Mouse (Mus musculus) liver, adult 2 months (tissue): Measurements from ENCODE around the gene Tst. TPM values are rescaled to one million over a fixed set of nuclear protein-coding genes. Genes with fewer than 3 reads are reported as not detected.

Experiments
- DNase-seq: peaks from one replicate; pipeline ENCODE4 v3.0.0-alpha.2; 2011; ENCODE audit warnings: low read depth, low spot score; ENCODE audit errors: extremely low read depth
- H3K27ac ChIP-seq: fragments of 200-500 bp; replicated peaks from 2 replicates; pipeline ENCODE4 v1.5.1; 2012; ENCODE audit warnings: low read depth, mild to moderate bottlenecking, control low read depth, inconsistent platforms, low read length; ENCODE audit not compliant: insufficient read depth
- H3K27me3 ChIP-seq: fragments of 200-500 bp; 2 replicates; pipeline ENCODE4 v1.6.1; 2012; ENCODE audit warnings: mild to moderate bottlenecking, moderate library complexity, low read length, inconsistent platforms; ENCODE audit not compliant: control insufficient read depth, insufficient read depth
- H3K36me3 ChIP-seq: fragments of 200-500 bp; 2 replicates; pipeline ENCODE4 v1.6.1; 2012; ENCODE audit warnings: low read length, inconsistent platforms; ENCODE audit not compliant: control insufficient read depth, insufficient read depth
- H3K4me1 ChIP-seq: fragments of 200-500 bp; 2 replicates; pipeline ENCODE4 v1.6.1; 2011; ENCODE audit warnings: low read length; ENCODE audit not compliant: control insufficient read depth, insufficient read depth
- H3K4me3 ChIP-seq: fragments of 200-500 bp; 2 replicates; pipeline ENCODE4 v1.5.1; 2011; ENCODE audit warnings: low read depth, mild to moderate bottlenecking, control low read depth, low read length, moderate library complexity; ENCODE audit not compliant: insufficient read depth
- H3K79me2 ChIP-seq: fragments of 200-500 bp; 2 replicates; pipeline ENCODE4 v1.6.1; 2012; ENCODE audit warnings: inconsistent platforms, mild to moderate bottlenecking, low read length, moderate library complexity; ENCODE audit not compliant: control insufficient read depth, insufficient read depth
- H3K9ac ChIP-seq: fragments of 200-500 bp; 2 replicates; pipeline ENCODE4 v1.6.1; 2012; ENCODE audit warnings: low read depth, mild to moderate bottlenecking, control low read depth, inconsistent platforms, low read length
- CTCF ChIP-seq: fragments of 200-500 bp; IDR thresholded peaks from 2 replicates; pipeline ENCODE4 v1.5.1; 2011; ENCODE audit warnings: low read depth, low read length, control low read depth
- POLR2A ChIP-seq: fragments of 200-500 bp; IDR thresholded peaks from 2 replicates; pipeline ENCODE4 v1.6.1; 2011; ENCODE audit warnings: low read length, control low read depth; ENCODE audit not compliant: insufficient read depth; ENCODE audit errors: extremely low read depth
- WGBS: fragments of 180-500 bp; shearing (Covaris S2); methylation state at CpG from one replicate; pipeline ENCODE4 v1.1.7; 2018; 5-methylcytosine and 5-hydroxymethylcytosine counted together
- polyA plus RNA-seq: library from polyadenylated mRNA; depleted of rRNA; stranded (reverse); fragments of >200 nt; gene quantifications from 2 replicates; pipeline ENCODE4 v1.2.3, GENCODE M21; 2012
- total RNA-seq: library from RNA; depleted of rRNA; stranded (reverse); fragments of >200 nt; gene quantifications from 2 replicates; pipeline ENCODE4 v1.2.3, GENCODE M21; 2014

Tst gene
- total and polyA plus RNA-seq, 2 experiments = 343 to 621 TPM

- H3K4me1 ChIP-seq = peaks cover 8% of the 10 kb centered on the region
- peaks cover 6% of the 10 kb centered on the region for H3K36me3 ChIP-seq
- H3K27me3 ChIP-seq = no peaks in the 10 kb centered on the region
- H3K27ac ChIP-seq = no peak overlapping the region
- no peak overlapping the region for H3K9ac ChIP-seq
- TF ChIP-seq POLR2A (no peak), CTCF (no peak)
- no peak for DNase-seq
- no peak overlapping the region for H3K4me3 ChIP-seq
- WGBS = 78% methylated on average over 9 of the region's 9 CpGs
- no peaks in the 10 kb centered on the region for H3K79me2 ChIP-seq
These were observed 33.3 kb upstream of the Tst start for GRCm38 (mm10) chr15:78438973-78439372.

GRCm38 (mm10) chr15:78438505-78438904, 32.8 kb upstream of the Tst start:
- WGBS = 71% methylated on average over 8 of the region's 8 CpGs
- no peak for DNase-seq
- no peaks in the 10 kb centered on the region for H3K27me3 ChIP-seq
- H3K36me3 ChIP-seq = peaks cover 6% of the 10 kb centered on the region
- H3K79me2 ChIP-seq = no peaks in the 10 kb centered on the region
- H3K4me1 ChIP-seq = peaks cover 8% of the 10 kb centered on the region
- no peak for TF ChIP-seq POLR2A
- no peak for TF ChIP-seq CTCF
- no peak overlapping the region for H3K4me3 ChIP-seq
- H3K9ac ChIP-seq = no peak overlapping the region
- H3K27ac ChIP-seq = no peak overlapping the region

- no peak overlapping the region for H3K4me3 ChIP-seq
- WGBS = 21% methylated on average over 4 of the region's 4 CpGs
- no peak for TF ChIP-seq POLR2A
- no peak for TF ChIP-seq CTCF
- peaks cover 8% of the 10 kb centered on the region for H3K4me1 ChIP-seq
- no peaks in the 10 kb centered on the region for H3K79me2 ChIP-seq
- H3K27me3 ChIP-seq = no peaks in the 10 kb centered on the region
- peak overlapping the region; percentile 27; the same call in 1 of the 2 replicates for H3K27ac ChIP-seq
- DNase-seq = no peak
- peaks cover 4% of the 10 kb centered on the region for H3K36me3 ChIP-seq
- H3K9ac ChIP-seq = 0 out of 2 replicates have a peak overlapping the region, but pooled peaks have one; percentile 20
These were observed 32.3 kb upstream of the Tst start for GRCm38 (mm10) chr15:78438018-78438394.

- H3K36me3 ChIP-seq = peaks cover 4% of the 10 kb centered on the region
- TF ChIP-seq CTCF (no peak), POLR2A (no peak)
- no peak overlapping the region for H3K4me3 ChIP-seq
- H3K9ac ChIP-seq = peak overlapping the region; percentile 20; the same call in 1 of the 2 replicates
- H3K79me2 ChIP-seq = no peaks in the 10 kb centered on the region
- H3K27ac ChIP-seq = peak overlapping the region; percentile 27; the same call in 1 of the 2 replicates
- no peaks in the 10 kb centered on the region for H3K27me3 ChIP-seq
- H3K4me1 ChIP-seq = peaks cover 10% of the 10 kb centered on the region
- DNase-seq = peak; percentile 57
- WGBS = 25% methylated on average over 23 of the region's 23 CpGs
These were observed 31.7 kb upstream of the Tst start for GRCm38 (mm10) chr15:78437237-78438017.

DNA sequence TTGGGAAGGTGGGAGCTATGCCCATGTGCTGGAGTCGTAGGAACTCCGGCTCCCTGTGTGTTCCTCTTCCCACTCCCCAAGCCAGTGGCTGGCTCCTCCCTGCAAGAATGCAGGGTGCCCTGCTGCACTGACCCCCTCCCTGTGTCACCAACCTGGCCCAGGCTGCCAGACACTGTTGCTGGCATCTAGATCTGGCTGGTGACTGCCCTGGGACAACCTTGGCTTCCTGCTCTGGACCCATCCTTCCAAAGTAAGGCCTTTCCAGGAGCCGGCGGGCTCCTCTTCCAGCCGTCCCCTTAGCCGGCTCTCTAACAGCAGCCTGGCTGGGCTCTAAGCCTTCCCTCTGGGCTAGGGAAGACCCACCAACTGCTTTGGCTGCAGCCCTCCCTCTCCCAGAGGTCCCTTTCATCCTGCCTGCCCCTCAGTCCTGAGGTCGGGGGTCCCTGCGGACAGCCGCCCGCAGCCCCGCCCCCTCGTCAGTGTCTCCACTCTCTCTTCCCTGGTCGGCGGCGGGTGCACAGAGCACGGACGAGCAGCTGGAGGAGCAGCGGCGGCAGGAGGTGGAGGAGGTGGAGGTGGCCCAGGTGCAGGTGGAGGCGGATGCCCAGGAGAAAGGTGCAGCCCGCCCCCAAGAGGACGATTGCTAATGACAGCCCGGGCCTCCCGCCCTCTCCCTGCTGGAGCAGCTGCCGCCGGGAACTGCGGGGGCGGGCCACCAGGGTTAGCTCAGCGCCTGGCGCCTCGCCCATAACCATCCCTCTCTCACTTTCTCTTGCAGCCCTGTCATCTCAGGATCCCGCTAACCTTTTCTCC, 30.9 kb upstream of the Tst start:
- no peaks in the 10 kb centered on the region for H3K27me3 ChIP-seq
- peaks cover 17% of the 10 kb centered on the region for H3K4me1 ChIP-seq
- H3K36me3 ChIP-seq = no peaks in the 10 kb centered on the region
- H3K27ac ChIP-seq = no peak overlapping the region
- H3K4me3 ChIP-seq = no peak overlapping the region
- peak; percentile 54 for TF ChIP-seq CTCF
- no peak for TF ChIP-seq POLR2A
- H3K79me2 ChIP-seq = no peaks in the 10 kb centered on the region
- DNase-seq = peak; percentile 56
- 27% methylated on average over 32 of the region's 32 CpGs for WGBS
- no peak overlapping the region for H3K9ac ChIP-seq
